Mouse (Mus musculus) erythroblast, embryonic 14.5 days (primary cell): Measurements from ENCODE around the gene Tbc1d17.

ENCODE experiments used
- GATA1 ChIP-seq: IDR thresholded peaks from 2 replicates; pipeline ENCODE4 v1.6.1; 2012; ENCODE audit warnings: low read length, inconsistent platforms, mixed read lengths
- TAL1 ChIP-seq: IDR thresholded peaks from 3 replicates; pipeline ENCODE4 v1.6.1; 2012; ENCODE audit warnings: low read length, inconsistent platforms, mixed read lengths

DNA sequence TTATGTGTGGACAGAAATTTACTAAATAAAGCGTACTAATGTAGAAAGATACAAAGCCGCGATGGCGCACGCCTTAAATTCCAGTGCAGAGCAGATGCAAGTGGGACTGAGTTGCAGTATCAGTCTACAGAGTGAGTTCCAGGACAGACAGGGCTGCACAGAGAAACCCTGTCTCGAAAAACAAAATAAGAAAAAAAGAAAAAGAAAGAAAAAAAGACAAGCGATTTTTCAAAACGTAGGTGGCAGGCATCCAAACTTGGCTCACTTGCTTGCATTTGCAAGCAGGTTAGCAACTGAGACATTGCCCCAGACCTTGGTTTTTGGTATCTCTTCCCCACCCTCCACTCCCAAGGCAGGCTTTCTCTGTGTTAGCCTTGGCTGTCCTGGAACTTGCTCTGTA lies 44.3 kb upstream of the Tbc1d17 start:
- TF ChIP-seq GATA1 (no peak), TAL1 (no peak)
